In the genomic region with DNA sequence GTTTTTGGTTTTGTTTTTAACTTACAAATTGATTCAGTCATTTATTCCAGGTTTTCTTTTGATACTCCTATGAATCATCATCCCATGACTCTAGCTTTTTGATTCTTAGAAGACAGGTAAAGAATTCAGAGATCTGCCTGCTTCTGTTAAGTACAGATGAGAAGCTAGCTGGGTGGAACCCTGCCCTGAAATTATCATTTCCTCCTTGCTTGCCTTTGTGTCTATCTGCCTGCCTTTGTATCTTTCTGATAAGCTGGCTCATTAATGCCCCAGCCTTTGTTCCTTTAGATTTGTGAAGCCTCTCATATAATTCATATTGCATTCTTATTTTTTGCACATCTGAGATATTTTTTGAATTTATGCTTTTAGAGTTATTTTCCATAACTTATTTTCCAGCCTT, we compare ENCODE assay signal across 19 mouse cellular contexts.
"Had no signal": no experiment of that assay in that cellular context is flagged by ENCODE, and none has a peak within 500 bp of the region (broad histone marks: within the 10 kb centered on the region; RNA-seq: fewer than 3 reads in every experiment).

No protein-coding gene starts in this region.

- H3K4me1 ChIP-seq: midbrain, embryonic 10.5 days; midbrain, embryonic 12.5 days; neural tube, embryonic 13.5 days; neural tube, embryonic 15.5 days had no signal

- DNase-seq: lung, adult 18-20 months; lung, embryonic 14.5 days; lung, postnatal 10 days; lung, postnatal 4 days; midbrain, embryonic 14.5 days; retina, postnatal 1 day; right cerebral cortex, adult 18-20 months; right cerebral cortex, postnatal 25 days; right cerebral cortex, postnatal 4 days; spleen, adult 18-20 months; thymus, adult 18-20 months; thymus, postnatal 14 days; thymus, postnatal 36 days had no signal

- H3K36me3 ChIP-seq: midbrain, embryonic 10.5 days; midbrain, embryonic 12.5 days; neural tube, embryonic 13.5 days; neural tube, embryonic 15.5 days had no signal

- H3K4me3 ChIP-seq: midbrain, embryonic 10.5 days; midbrain, embryonic 12.5 days; myocyte; neural tube, embryonic 13.5 days; neural tube, embryonic 15.5 days had no signal

- H3K9ac ChIP-seq: lung, embryonic 14.5 days; midbrain, embryonic 12.5 days; neural tube, embryonic 13.5 days; neural tube, embryonic 15.5 days had no signal

- H3K27me3 ChIP-seq: midbrain, embryonic 12.5 days; neural tube, embryonic 13.5 days; neural tube, embryonic 15.5 days had no signal

- H3K9me3 ChIP-seq: midbrain, embryonic 10.5 days; midbrain, embryonic 12.5 days; neural tube, embryonic 13.5 days; neural tube, embryonic 15.5 days had no signal

- ATAC-seq: midbrain, embryonic 16.5 days had no signal

- H3K4me2 ChIP-seq: lung, embryonic 14.5 days; midbrain, embryonic 12.5 days; neural tube, embryonic 13.5 days; neural tube, embryonic 15.5 days had no signal

- H3K27ac ChIP-seq: midbrain, embryonic 10.5 days; midbrain, embryonic 12.5 days; neural tube, embryonic 13.5 days; neural tube, embryonic 15.5 days had no signal
